Mouse (Mus musculus) stomach, embryonic 14.5 days (tissue): Measurements from ENCODE around the gene Ifrd1. TPM values are rescaled to one million over a fixed set of nuclear protein-coding genes. Genes with fewer than 3 reads are reported as not detected.

Source experiments
- ATAC-seq: fragments of 200-750 bp; cut with Nextera tagmentation; 2 replicates; pipeline ENCODE4 v1.8.0; 2017; ENCODE audit warnings: low read depth, moderate TSS enrichment; ENCODE audit not compliant: insufficient number of reproducible peaks, insufficient read depth, low FRiP score
- H3K27ac ChIP-seq: fragments of 300-500 bp; sonication (generic); 2 replicates; pipeline ENCODE4 v1.5.1; 2014; ENCODE audit warnings: mild to moderate bottlenecking, low read length, moderate library complexity, mixed read lengths
- H3K27me3 ChIP-seq: fragments of 300-500 bp; sonication (generic); 2 replicates; pipeline ENCODE4 v1.6.1; 2014; ENCODE audit warnings: low read length, control low read depth, mixed read lengths; ENCODE audit not compliant: control insufficient read depth, insufficient read depth
- H3K36me3 ChIP-seq: fragments of 300-500 bp; sonication (generic); 2 replicates; pipeline ENCODE4 v1.6.1; 2014; ENCODE audit warnings: mild to moderate bottlenecking, control low read depth, low read length, moderate library complexity, mixed read lengths; ENCODE audit not compliant: control insufficient read depth, insufficient read depth
- H3K4me1 ChIP-seq: fragments of 300-500 bp; sonication (generic); 2 replicates; pipeline ENCODE4 v1.6.1; 2014; ENCODE audit warnings: low read length, control low read depth, mixed read lengths; ENCODE audit not compliant: control insufficient read depth, insufficient read depth
- H3K4me2 ChIP-seq: fragments of 300-500 bp; sonication (generic); replicated peaks from 2 replicates; pipeline ENCODE4 v1.6.1; 2014; ENCODE audit warnings: low read depth, low read length, control low read depth
- H3K4me3 ChIP-seq: fragments of 300-500 bp; sonication (generic); 2 replicates; pipeline ENCODE4 v1.5.1; 2014; ENCODE audit warnings: low read depth, low read length, control low read depth
- H3K9ac ChIP-seq: fragments of 300-500 bp; sonication (generic); replicated peaks from 2 replicates; pipeline ENCODE4 v1.6.1; 2014; ENCODE audit warnings: low read depth, mild to moderate bottlenecking, control low read depth, low read length, moderate library complexity, mixed read lengths
- H3K9me3 ChIP-seq: fragments of 300-500 bp; sonication (generic); 2 replicates; pipeline ENCODE4 v1.6.1; 2016; ENCODE audit warnings: low read depth, low read length, control low read depth; ENCODE audit not compliant: control insufficient read depth
- WGBS: fragments of 180-500 bp; shearing (Covaris S2); extraction: QIAGEN DNeasy Blood & Tissue Kit; methylation state at CpG from one replicate; pipeline ENCODE4 v1.1.7; 2014; 5-methylcytosine and 5-hydroxymethylcytosine counted together
- polyA plus RNA-seq: library from polyadenylated mRNA; unstranded; fragments of >200 nt; fragmentation: Nextera tagmentation; extraction: Ambion mirVana; gene quantifications from 2 replicates; pipeline ENCODE4 v1.2.1, GENCODE M21; 2014

Ifrd1 gene
- polyA plus RNA-seq, 1 experiment from 2014 or later = 86.2 TPM

GRCm38 (mm10) chr12:40250256-40250655 is 2.0 kb upstream of the Ifrd1 start:
- Histone ChIP-seq H3K4me2 (no peak overlapping the region), H3K9ac (no peak overlapping the region), H3K27me3 (no peaks in the 10 kb centered on the region), H3K9me3 (no peaks in the 10 kb centered on the region), H3K36me3 (no peaks in the 10 kb centered on the region), H3K4me1 (peaks cover 5% of the 10 kb centered on the region; the same call in 1 of the 2 replicates), H3K4me3 (no peak overlapping the region), H3K27ac (no peak overlapping the region)
- no peak for ATAC-seq

- Histone ChIP-seq H3K4me2 (no peak overlapping the region), H3K4me1 (peaks cover 5% of the 10 kb centered on the region; the same call in 1 of the 2 replicates), H3K4me3 (no peak overlapping the region), H3K36me3 (no peaks in the 10 kb centered on the region), H3K27ac (no peak overlapping the region), H3K9me3 (no peaks in the 10 kb centered on the region), H3K27me3 (no peaks in the 10 kb centered on the region), H3K9ac (no peak overlapping the region)
- peak; percentile 90 for ATAC-seq
- 56% methylated on average over 6 of the region's 6 CpGs for WGBS
Measured at GRCm38 (mm10) chr12:40247976-40248375, 328 bp downstream of the Ifrd1 start.

- Histone ChIP-seq H3K4me3 (no peak overlapping the region), H3K27me3 (no peaks in the 10 kb centered on the region), H3K9me3 (no peaks in the 10 kb centered on the region), H3K9ac (no peak overlapping the region), H3K4me1 (peaks cover 5% of the 10 kb centered on the region; the same call in 1 of the 2 replicates), H3K36me3 (no peaks in the 10 kb centered on the region), H3K27ac (no peak overlapping the region), H3K4me2 (no peak overlapping the region)
- no peak for ATAC-seq
- WGBS = 45% methylated on average over 4 of the region's 4 CpGs
Measured at GRCm38 (mm10) chr12:40247384-40247783, 920 bp downstream of the Ifrd1 start.

- no peak overlapping the region for H3K9ac ChIP-seq
- no peaks in the 10 kb centered on the region for H3K9me3 ChIP-seq
- no peak for ATAC-seq
- H3K27ac ChIP-seq = no peak overlapping the region
- no peaks in the 10 kb centered on the region for H3K27me3 ChIP-seq
- H3K4me3 ChIP-seq = no peak overlapping the region
- no peaks in the 10 kb centered on the region for H3K36me3 ChIP-seq
- no peak overlapping the region for H3K4me2 ChIP-seq
- whole genome bisulfite sequencing = 93% methylated on average over 7 of the region's 7 CpGs
- peaks cover 5% of the 10 kb centered on the region; the same call in 1 of the 2 replicates for H3K4me1 ChIP-seq
Measured at GRCm38 (mm10) chr12:40245434-40245970, 2.8 kb downstream of the Ifrd1 start.

GRCm38 (mm10) chr12:40244926-40245325 is 3.4 kb downstream of the Ifrd1 start:
- no peaks in the 10 kb centered on the region for H3K36me3 ChIP-seq
- no peak overlapping the region for H3K4me3 ChIP-seq
- WGBS = 91% methylated on average over 5 of the region's 5 CpGs
- H3K27me3 ChIP-seq = no peaks in the 10 kb centered on the region
- peaks cover 5% of the 10 kb centered on the region; the same call in 1 of the 2 replicates for H3K4me1 ChIP-seq
- H3K4me2 ChIP-seq = no peak overlapping the region
- H3K27ac ChIP-seq = no peak overlapping the region
- no peaks in the 10 kb centered on the region for H3K9me3 ChIP-seq
- no peak overlapping the region for H3K9ac ChIP-seq
- ATAC-seq = no peak

- ATAC-seq = no peak
- Histone ChIP-seq H3K4me3 (no peak overlapping the region), H3K27ac (no peak overlapping the region), H3K4me2 (no peak overlapping the region), H3K4me1 (peaks cover 5% of the 10 kb centered on the region; the same call in 1 of the 2 replicates), H3K27me3 (no peaks in the 10 kb centered on the region), H3K36me3 (no peaks in the 10 kb centered on the region), H3K9ac (no peak overlapping the region), H3K9me3 (no peaks in the 10 kb centered on the region)
- 31% methylated on average over 11 of the region's 11 CpGs for WGBS
Measured at GRCm38 (mm10) chr12:40243821-40244221, 4.5 kb downstream of the Ifrd1 start.

- no peak overlapping the region for H3K9ac ChIP-seq
- no peaks in the 10 kb centered on the region for H3K27me3 ChIP-seq
- no peak overlapping the region for H3K4me2 ChIP-seq
- peaks cover 5% of the 10 kb centered on the region; the same call in 1 of the 2 replicates for H3K4me1 ChIP-seq
- WGBS = 58% methylated on average over 4 of the region's 4 CpGs
- H3K36me3 ChIP-seq = no peaks in the 10 kb centered on the region
- no peak for ATAC-seq
- no peak overlapping the region for H3K4me3 ChIP-seq
- H3K9me3 ChIP-seq = no peaks in the 10 kb centered on the region
- H3K27ac ChIP-seq = no peak overlapping the region
Measured at GRCm38 (mm10) chr12:40243241-40243640, 5.1 kb downstream of the Ifrd1 start.

GRCm38 (mm10) chr12:40239161-40239560 is 9.1 kb downstream of the Ifrd1 start:
- Histone ChIP-seq H3K27me3 (no peaks in the 10 kb centered on the region), H3K27ac (no peak overlapping the region), H3K9ac (no peak overlapping the region), H3K9me3 (no peaks in the 10 kb centered on the region), H3K36me3 (no peaks in the 10 kb centered on the region), H3K4me3 (no peak overlapping the region), H3K4me2 (no peak overlapping the region), H3K4me1 (no peaks in the 10 kb centered on the region)
- WGBS = 93% methylated on average over 7 of the region's 7 CpGs
- no peak for ATAC-seq

- no peak overlapping the region for H3K9ac ChIP-seq
- ATAC-seq = no peak
- H3K36me3 ChIP-seq = no peaks in the 10 kb centered on the region
- no peaks in the 10 kb centered on the region for H3K4me1 ChIP-seq
- no peaks in the 10 kb centered on the region for H3K27me3 ChIP-seq
- H3K4me3 ChIP-seq = no peak overlapping the region
- H3K4me2 ChIP-seq = no peak overlapping the region
- no peak overlapping the region for H3K27ac ChIP-seq
- H3K9me3 ChIP-seq = no peaks in the 10 kb centered on the region
- WGBS = 85% methylated on average over 1 of the region's 1 CpGs
Measured at GRCm38 (mm10) chr12:40232231-40232630, 16.1 kb downstream of the Ifrd1 start.
